Mouse (Mus musculus): ENCODE measurements around the gene Kdm2b. TPM values are rescaled to one million over a fixed set of nuclear protein-coding genes. Genes with fewer than 3 reads are reported as not detected.
"Not testable (repeated sequence)": the region's sequence is repeated elsewhere in the genome, so short reads cannot be mapped to it uniquely, and the experiment has no call there.

Kdm2b gene
- total RNA-seq, 2 experiments from 2014 or later: 41.3 to 54.5 TPM

- DNase-seq (ENCODE audit: low spot score in 2 of 2): no peak
Measured at GRCm38 (mm10) chr5:122985276-122985675, 4.3 kb downstream of the Kdm2b start.

- no peak for DNase-seq (ENCODE audit: low spot score in 2 of 2)
Measured at GRCm38 (mm10) chr5:122984483-122984882, 5.1 kb downstream of the Kdm2b start.

- DNase-seq (ENCODE audit: low spot score in 2 of 2): no peak
Measured at GRCm38 (mm10) chr5:122978970-122979369, 10.7 kb downstream of the Kdm2b start.

- DNase-seq (ENCODE audit: low spot score in 2 of 2): not testable (repeated sequence)
Measured at GRCm38 (mm10) chr5:122974701-122975100, 14.9 kb downstream of the Kdm2b start.

GRCm38 (mm10) chr5:122972116-122972515 is 17.5 kb downstream of the Kdm2b start:
- peak; percentile 39 to 58 for DNase-seq (ENCODE audit: low spot score in 2 of 2)

- peak in 1 of 2 experiments; percentile 51 for DNase-seq (ENCODE audit: low spot score in 2 of 2)
Measured at GRCm38 (mm10) chr5:122971438-122971837, 18.2 kb downstream of the Kdm2b start.

- no peak for DNase-seq (ENCODE audit: low spot score in 2 of 2)
Measured at GRCm38 (mm10) chr5:122970056-122970455, 19.6 kb downstream of the Kdm2b start.

GRCm38 (mm10) chr5:122968322-122968721 is 21.3 kb downstream of the Kdm2b start:
- peak; percentile 69 to 78 for DNase-seq (ENCODE audit: low spot score in 2 of 2)

GRCm38 (mm10) chr5:122965427-122965826 is 24.2 kb downstream of the Kdm2b start:
- peak in 1 of 2 experiments; percentile 26 for DNase-seq (ENCODE audit: low spot score in 2 of 2)

GRCm38 (mm10) chr5:122964853-122965252 is 24.8 kb downstream of the Kdm2b start:
- DNase-seq (ENCODE audit: low spot score in 2 of 2): no peak

GRCm38 (mm10) chr5:122961905-122962304 is 27.7 kb downstream of the Kdm2b start:
- DNase-seq (ENCODE audit: low spot score in 2 of 2): no peak

- DNase-seq (ENCODE audit: low spot score in 2 of 2): no peak
Measured at GRCm38 (mm10) chr5:122959391-122959790, 30.2 kb downstream of the Kdm2b start.

GRCm38 (mm10) chr5:122956059-122956458 is 33.6 kb downstream of the Kdm2b start:
- DNase-seq (ENCODE audit: low spot score in 2 of 2): no peak

- DNase-seq (ENCODE audit: low spot score in 2 of 2): peak in 1 of 2 experiments; percentile 32
Measured at GRCm38 (mm10) chr5:122951913-122952641, 37.5 kb downstream of the Kdm2b start.

- peak; percentile 28 to 43 for DNase-seq (ENCODE audit: low spot score in 2 of 2)
Measured at GRCm38 (mm10) chr5:122951056-122951912, 38.3 kb downstream of the Kdm2b start.

- DNase-seq (ENCODE audit: low spot score in 2 of 2): peak; percentile 65 to 85
Measured at GRCm38 (mm10) chr5:122950329-122950953, 39.2 kb downstream of the Kdm2b start.

- no peak for DNase-seq (ENCODE audit: low spot score in 2 of 2)
Measured at GRCm38 (mm10) chr5:122949101-122949500, 40.5 kb downstream of the Kdm2b start.

- DNase-seq (ENCODE audit: low spot score in 2 of 2): no peak
Measured at GRCm38 (mm10) chr5:122947534-122947933, 42.1 kb downstream of the Kdm2b start.

GRCm38 (mm10) chr5:122938676-122939075 is 50.9 kb downstream of the Kdm2b start:
- DNase-seq (ENCODE audit: low spot score in 2 of 2): no peak

GRCm38 (mm10) chr5:122937958-122938540 is 51.6 kb downstream of the Kdm2b start:
- no peak for DNase-seq (ENCODE audit: low spot score in 2 of 2)

- no peak for DNase-seq (ENCODE audit: low spot score in 2 of 2)
Measured at GRCm38 (mm10) chr5:122937031-122937430, 52.6 kb downstream of the Kdm2b start.

Data from layer of hippocampus, postnatal 14 days (tissue).